Mouse (Mus musculus): ENCODE results near the gene Ttc26.

The Ttc26 gene

GRCm38 (mm10) chr6:38381129-38381771 lies at the start of gene Ttc26:
Gene Ttc26 (plus strand): TSS chr6:38381469.
- DNase-seq (ENCODE audit: low read depth, low spot score) = peak; percentile 76

GRCm38 (mm10) chr6:38335264-38335663 lies 46.0 kb upstream of the Ttc26 start:
- no peak for DNase-seq (ENCODE audit: low read depth, low spot score)

- DNase-seq (ENCODE audit: low read depth, low spot score) = no peak
These were observed 44.0 kb upstream of the Ttc26 start for GRCm38 (mm10) chr6:38337166-38337705.

- no peak for DNase-seq (ENCODE audit: low read depth, low spot score)
These were observed 43.3 kb upstream of the Ttc26 start for GRCm38 (mm10) chr6:38337951-38338350.

GRCm38 (mm10) chr6:38339078-38339477 lies 42.2 kb upstream of the Ttc26 start:
- no peak for DNase-seq (ENCODE audit: low read depth, low spot score)

GRCm38 (mm10) chr6:38341751-38342665 lies 39.3 kb upstream of the Ttc26 start:
- DNase-seq (ENCODE audit: low read depth, low spot score) = no peak

- no peak for DNase-seq (ENCODE audit: low read depth, low spot score)
These were observed 38.6 kb upstream of the Ttc26 start for GRCm38 (mm10) chr6:38342666-38342992.

GRCm38 (mm10) chr6:38343581-38343980 lies 37.7 kb upstream of the Ttc26 start:
- DNase-seq (ENCODE audit: low read depth, low spot score) = no peak

- no peak for DNase-seq (ENCODE audit: low read depth, low spot score)
These were observed 37.1 kb upstream of the Ttc26 start for GRCm38 (mm10) chr6:38344006-38344670.

GRCm38 (mm10) chr6:38345796-38346195 lies 35.5 kb upstream of the Ttc26 start:
- no peak for DNase-seq (ENCODE audit: low read depth, low spot score)

GRCm38 (mm10) chr6:38347875-38348274 lies 33.4 kb upstream of the Ttc26 start:
- DNase-seq (ENCODE audit: low read depth, low spot score) = no peak

GRCm38 (mm10) chr6:38348811-38349453 lies 32.3 kb upstream of the Ttc26 start:
- no peak for DNase-seq (ENCODE audit: low read depth, low spot score)

- DNase-seq (ENCODE audit: low read depth, low spot score) = no peak
These were observed 31.5 kb upstream of the Ttc26 start for GRCm38 (mm10) chr6:38349806-38350205.

- DNase-seq (ENCODE audit: low read depth, low spot score) = no peak
These were observed 29.3 kb upstream of the Ttc26 start for GRCm38 (mm10) chr6:38351930-38352329.

GRCm38 (mm10) chr6:38352451-38352850 lies 28.8 kb upstream of the Ttc26 start:
- no peak for DNase-seq (ENCODE audit: low read depth, low spot score)

GRCm38 (mm10) chr6:38353181-38353580 lies 28.1 kb upstream of the Ttc26 start:
- no peak for DNase-seq (ENCODE audit: low read depth, low spot score)

GRCm38 (mm10) chr6:38353811-38354722 lies 27.2 kb upstream of the Ttc26 start, which contains the start of gene Zc3hav1:
Gene Zc3hav1 (minus strand): TSS chr6:38354603.
- no peak for DNase-seq (ENCODE audit: low read depth, low spot score)

GRCm38 (mm10) chr6:38354723-38355353 lies 26.4 kb upstream of the Ttc26 start:
- DNase-seq (ENCODE audit: low read depth, low spot score) = no peak

- no peak for DNase-seq (ENCODE audit: low read depth, low spot score)
These were observed 25.9 kb upstream of the Ttc26 start for GRCm38 (mm10) chr6:38355354-38355823.

- DNase-seq (ENCODE audit: low read depth, low spot score) = no peak
These were observed 25.4 kb upstream of the Ttc26 start for GRCm38 (mm10) chr6:38355862-38356261.

Data from brain, embryonic 18.5 days (tissue).